Mouse (Mus musculus) frontal cortex, postnatal 36 days (tissue): ENCODE measurements at regions not wholly inside any gene's neighbourhood (a gene's known extent, or its start where the extent isn't known, plus 50 kb on each side); places are given as distances from the start of the nearest gene placed in this dataset.

Experiments used
- DNase-seq, 2 experiments: peaks; one replicate each; pipeline ENCODE4 v3.0.0; 2022; ENCODE audit warnings: low spot score in 2 of 2

- DNase-seq, result no peak
Measured at GRCm38 (mm10) chr17:87202958-87203720, 62.6 kb downstream of the Mcfd2 start.

- DNase-seq, result no peak
Measured at GRCm38 (mm10) chr17:87202490-87202889, 63.2 kb downstream of the Mcfd2 start.

GRCm38 (mm10) chr17:87200721-87201242, 65.0 kb downstream of the Mcfd2 start:
- DNase-seq, result peak in 1 of 2 experiments; percentile 10

GRCm38 (mm10) chr17:87200134-87200533, 65.6 kb downstream of the Mcfd2 start:
- DNase-seq, result no peak

DNA sequence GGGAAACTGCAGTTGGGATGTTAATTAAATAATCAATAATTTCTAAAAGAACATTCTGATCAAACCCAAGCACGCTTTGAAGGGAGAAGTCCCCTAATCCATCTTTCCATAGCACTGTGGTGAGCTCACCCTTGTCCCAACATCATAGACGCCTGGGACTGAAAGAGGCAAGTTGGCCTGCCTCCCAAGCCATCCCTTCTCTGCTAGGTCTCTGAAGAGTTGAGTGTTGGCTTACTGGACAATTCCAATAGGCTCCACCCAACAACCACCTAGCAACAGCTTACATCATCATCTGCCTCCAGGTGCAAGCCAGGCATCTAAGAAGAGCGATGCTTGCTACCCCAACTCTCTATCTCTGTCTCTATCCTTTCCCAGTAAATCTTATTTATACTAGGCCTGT, 66.6 kb downstream of the Mcfd2 start:
- no peak for DNase-seq

- no peak for DNase-seq
Measured at GRCm38 (mm10) chr17:87197434-87197833, 68.3 kb downstream of the Mcfd2 start.

DNA sequence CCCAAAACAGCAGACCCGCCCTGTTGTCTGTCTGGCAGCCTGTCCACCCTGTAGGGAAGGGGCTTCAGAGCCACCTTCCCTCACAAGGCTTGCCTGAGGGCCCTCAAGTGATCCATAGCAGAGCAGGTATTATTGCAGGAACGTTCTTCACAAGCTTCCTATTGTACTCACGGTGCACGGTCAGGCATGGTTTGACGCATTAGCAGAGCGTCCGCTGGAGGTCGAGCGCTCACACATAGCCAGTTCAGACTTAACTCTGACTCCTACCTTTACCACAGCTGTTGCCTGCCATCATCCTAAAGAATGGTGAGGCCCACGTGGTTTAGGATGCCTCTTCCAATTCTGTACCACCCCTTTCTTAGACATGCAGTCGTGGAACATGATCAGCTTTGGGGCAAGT, 71.1 kb downstream of the Mcfd2 start:
- DNase-seq, result no peak

GRCm38 (mm10) chr17:87193482-87193881, 72.3 kb downstream of the Mcfd2 start:
- DNase-seq, result no peak

- no peak for DNase-seq
Measured at GRCm38 (mm10) chr17:87189670-87190069, 76.1 kb downstream of the Mcfd2 start.
